Mouse (Mus musculus) midbrain, embryonic 14.5 days (tissue): ENCODE results near the gene Mecom. TPM values are rescaled to one million over a fixed set of nuclear protein-coding genes. Genes with fewer than 3 reads are reported as not detected.

Experiments
- ATAC-seq: fragments of 200-750 bp; cut with Nextera tagmentation; 2 replicates; pipeline ENCODE4 v1.8.0; 2017; ENCODE audit warnings: moderate number of reproducible peaks, moderate library complexity; ENCODE audit not compliant: low FRiP score, low TSS enrichment
- DNase-seq: peaks from one replicate; pipeline ENCODE4 v3.0.0-alpha.2; 2015
- H3K27ac ChIP-seq: fragments of 300-500 bp; sonication (generic); replicated peaks from 2 replicates; pipeline ENCODE4 v1.5.1; 2014; ENCODE audit warnings: mild to moderate bottlenecking, low read depth, low read length, moderate library complexity
- H3K27me3 ChIP-seq: fragments of 300-500 bp; sonication (generic); 2 replicates; pipeline ENCODE4 v1.6.1; 2014; ENCODE audit warnings: low read length, control low read depth, mixed read lengths; ENCODE audit not compliant: control insufficient read depth, insufficient read depth
- H3K36me3 ChIP-seq: fragments of 300-500 bp; sonication (generic); 2 replicates; pipeline ENCODE4 v1.6.1; 2014; ENCODE audit warnings: low read length, control low read depth; ENCODE audit not compliant: control insufficient read depth, insufficient read depth
- H3K4me1 ChIP-seq: fragments of 300-500 bp; sonication (generic); 2 replicates; pipeline ENCODE4 v1.6.1; 2014; ENCODE audit warnings: mild to moderate bottlenecking, antibody characterized with exemption, low read length, control low read depth; ENCODE audit not compliant: control insufficient read depth, insufficient read depth
- H3K4me2 ChIP-seq: fragments of 300-500 bp; sonication (generic); 2 replicates; pipeline ENCODE4 v1.6.1; 2014; ENCODE audit warnings: mild to moderate bottlenecking, low read length, moderate library complexity
- H3K4me3 ChIP-seq: fragments of 300-500 bp; sonication (generic); replicated peaks from 2 replicates; pipeline ENCODE4 v1.5.1; 2014; ENCODE audit warnings: low read depth, low read length
- H3K9ac ChIP-seq: fragments of 300-500 bp; sonication (generic); replicated peaks from 2 replicates; pipeline ENCODE4 v1.6.1; 2014; ENCODE audit warnings: mild to moderate bottlenecking, low read length, moderate library complexity
- H3K9me3 ChIP-seq: fragments of 300-500 bp; sonication (generic); 2 replicates; pipeline ENCODE4 v1.6.1; 2016; ENCODE audit warnings: low read length, control low read depth, mixed read lengths; ENCODE audit not compliant: control insufficient read depth
- WGBS: fragments of 180-500 bp; shearing (Covaris S2); extraction: QIAGEN DNeasy Blood & Tissue Kit; methylation state at CpG from one replicate; pipeline ENCODE4 v1.1.7; 2014; 5-methylcytosine and 5-hydroxymethylcytosine counted together
- polyA plus RNA-seq: library from polyadenylated mRNA; unstranded; fragments of >200 nt; fragmentation: Nextera tagmentation; extraction: Ambion mirVana; gene quantifications from 2 replicates; pipeline ENCODE4 v1.2.1, GENCODE M21; 2014

The Mecom gene
- polyA plus RNA-seq, 1 experiment from 2014 or later = 10.1 TPM

DNA sequence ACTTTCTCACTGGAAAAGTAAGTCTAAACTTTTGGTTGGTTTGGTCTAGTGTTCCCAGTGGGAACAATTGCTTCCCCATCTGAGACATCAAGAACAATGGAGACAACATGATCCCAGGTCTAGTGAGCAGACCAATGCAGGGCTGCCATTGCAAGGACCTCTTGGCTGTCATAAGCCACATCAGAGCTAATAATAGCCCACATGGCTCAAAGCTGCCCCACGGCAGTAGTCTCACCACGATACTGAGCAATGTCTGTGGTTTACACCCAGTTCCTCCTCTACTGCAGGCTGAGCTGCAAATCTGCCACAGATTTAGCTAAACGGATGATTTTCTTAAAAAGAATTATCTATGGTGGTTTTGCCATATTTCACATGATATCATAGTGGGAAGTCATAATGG, 455.9 kb downstream of the Mecom start:
- Histone ChIP-seq H3K36me3 (no peaks in the 10 kb centered on the region), H3K9ac (no peak overlapping the region), H3K4me1 (no peaks in the 10 kb centered on the region), H3K27ac (no peak overlapping the region), H3K4me3 (no peak overlapping the region), H3K9me3 (no peaks in the 10 kb centered on the region), H3K27me3 (no peaks in the 10 kb centered on the region), H3K4me2 (no peak overlapping the region)
- no peak for ATAC-seq
- WGBS = 86% methylated on average over 3 of the region's 3 CpGs
- DNase-seq = no peak

GRCm38 (mm10) chr3:30091401-30091800, 456.4 kb downstream of the Mecom start:
- Histone ChIP-seq H3K27me3 (no peaks in the 10 kb centered on the region), H3K9ac (no peak overlapping the region), H3K9me3 (no peaks in the 10 kb centered on the region), H3K36me3 (no peaks in the 10 kb centered on the region), H3K4me3 (no peak overlapping the region), H3K4me2 (no peak overlapping the region), H3K27ac (no peak overlapping the region), H3K4me1 (no peaks in the 10 kb centered on the region)
- DNase-seq = no peak
- ATAC-seq = no peak
- WGBS = 100% methylated on average over 1 of the region's 1 CpGs

DNA sequence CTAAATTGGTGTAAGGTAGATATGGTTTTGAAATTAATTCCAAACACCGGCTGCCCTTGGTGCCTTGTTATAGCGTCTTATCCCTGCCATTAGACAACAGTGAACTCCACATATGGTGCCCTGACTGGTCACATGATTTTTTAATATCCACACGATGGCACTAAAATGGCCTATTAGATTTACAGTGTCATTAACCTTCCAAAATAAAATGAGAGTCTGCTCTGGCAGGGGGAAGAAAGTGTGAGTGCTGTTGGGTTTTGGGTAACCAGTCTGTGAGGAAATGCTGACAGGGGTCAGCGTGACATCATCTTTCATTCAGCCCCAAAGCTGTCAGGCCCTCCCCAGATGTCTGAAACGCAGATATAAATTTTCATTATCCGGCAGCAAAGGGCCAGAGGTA, 461.7 kb downstream of the Mecom start:
- no peak overlapping the region for H3K27ac ChIP-seq
- 88% methylated on average over 6 of the region's 6 CpGs for WGBS
- no peak overlapping the region for H3K4me2 ChIP-seq
- ATAC-seq (no peak), DNase-seq (no peak)
- no peaks in the 10 kb centered on the region for H3K4me1 ChIP-seq
- H3K27me3 ChIP-seq = no peaks in the 10 kb centered on the region
- no peaks in the 10 kb centered on the region for H3K9me3 ChIP-seq
- no peak overlapping the region for H3K9ac ChIP-seq
- no peaks in the 10 kb centered on the region for H3K36me3 ChIP-seq
- no peak overlapping the region for H3K4me3 ChIP-seq

DNA sequence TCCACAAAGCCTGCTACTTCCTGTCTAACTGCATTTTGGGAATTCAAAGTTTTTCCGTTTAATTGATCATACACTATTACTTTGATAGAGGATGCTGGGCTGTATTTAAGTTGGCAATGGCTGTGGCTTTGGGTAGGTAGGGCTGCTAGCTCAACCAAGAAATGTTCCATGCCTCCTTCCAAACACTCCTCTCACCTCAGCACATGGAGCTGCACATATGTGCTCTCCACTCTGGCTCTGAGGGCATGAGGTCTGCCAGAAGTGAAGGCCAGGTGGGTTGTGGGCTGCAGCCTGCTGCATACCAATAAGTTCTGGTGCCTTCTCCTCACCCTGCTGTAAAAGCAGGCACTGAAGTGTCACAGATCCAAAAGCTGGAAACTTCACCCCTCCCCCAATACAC, 464.0 kb downstream of the Mecom start:
- H3K4me1 ChIP-seq = no peaks in the 10 kb centered on the region
- ATAC-seq (no peak), DNase-seq (no peak)
- 79% methylated on average over 1 of the region's 1 CpGs for WGBS
- no peaks in the 10 kb centered on the region for H3K9me3 ChIP-seq
- H3K27ac ChIP-seq = no peak overlapping the region
- H3K4me3 ChIP-seq = no peak overlapping the region
- H3K36me3 ChIP-seq = no peaks in the 10 kb centered on the region
- H3K27me3 ChIP-seq = no peaks in the 10 kb centered on the region
- H3K9ac ChIP-seq = no peak overlapping the region
- H3K4me2 ChIP-seq = no peak overlapping the region

GRCm38 (mm10) chr3:30083268-30083667, 464.5 kb downstream of the Mecom start:
- no peak overlapping the region for H3K4me2 ChIP-seq
- H3K4me1 ChIP-seq = no peaks in the 10 kb centered on the region
- H3K36me3 ChIP-seq = no peaks in the 10 kb centered on the region
- no peak overlapping the region for H3K9ac ChIP-seq
- H3K9me3 ChIP-seq = no peaks in the 10 kb centered on the region
- H3K27me3 ChIP-seq = no peaks in the 10 kb centered on the region
- H3K27ac ChIP-seq = no peak overlapping the region
- no peak overlapping the region for H3K4me3 ChIP-seq
- ATAC-seq (no peak), DNase-seq (no peak)
- 83% methylated on average over 9 of the region's 9 CpGs for WGBS

- 81% methylated on average over 7 of the region's 7 CpGs for WGBS
- H3K4me3 ChIP-seq = no peak overlapping the region
- no peak overlapping the region for H3K9ac ChIP-seq
- H3K27me3 ChIP-seq = no peaks in the 10 kb centered on the region
- H3K36me3 ChIP-seq = no peaks in the 10 kb centered on the region
- H3K9me3 ChIP-seq = no peaks in the 10 kb centered on the region
- H3K4me1 ChIP-seq = no peaks in the 10 kb centered on the region
- no peak overlapping the region for H3K4me2 ChIP-seq
- no peak for ATAC-seq
- no peak for DNase-seq
- H3K27ac ChIP-seq = no peak overlapping the region
Observed at GRCm38 (mm10) chr3:30080827-30081226, 467.0 kb downstream of the Mecom start.

- Histone ChIP-seq H3K36me3 (no peaks in the 10 kb centered on the region), H3K27me3 (no peaks in the 10 kb centered on the region), H3K4me2 (no peak overlapping the region), H3K4me1 (no peaks in the 10 kb centered on the region), H3K9ac (no peak overlapping the region), H3K27ac (no peak overlapping the region), H3K9me3 (no peaks in the 10 kb centered on the region), H3K4me3 (no peak overlapping the region)
- 96% methylated on average over 7 of the region's 7 CpGs for WGBS
- ATAC-seq (no peak), DNase-seq (no peak)
Observed at GRCm38 (mm10) chr3:30076522-30076921, 471.3 kb downstream of the Mecom start.

GRCm38 (mm10) chr3:30071271-30071670, 476.5 kb downstream of the Mecom start:
- DNase-seq = no peak
- no peaks in the 10 kb centered on the region for H3K27me3 ChIP-seq
- no peak for ATAC-seq

GRCm38 (mm10) chr3:30066519-30066918, 481.3 kb downstream of the Mecom start:
- WGBS = 79% methylated on average over 7 of the region's 7 CpGs
- Histone ChIP-seq H3K9me3 (no peaks in the 10 kb centered on the region), H3K4me3 (no peak overlapping the region), H3K9ac (no peak overlapping the region), H3K4me2 (no peak overlapping the region), H3K27me3 (no peaks in the 10 kb centered on the region), H3K36me3 (no peaks in the 10 kb centered on the region), H3K27ac (no peak overlapping the region), H3K4me1 (no peaks in the 10 kb centered on the region)
- DNase-seq (no peak), ATAC-seq (no peak)

More at GRCm38 (mm10) chr3:30071271-30071670, 476.5 kb downstream of the Mecom start:
- Histone ChIP-seq H3K36me3 (no peaks in the 10 kb centered on the region), H3K9me3 (no peaks in the 10 kb centered on the region), H3K4me1 (no peaks in the 10 kb centered on the region), H3K4me3 (no peak overlapping the region), H3K9ac (no peak overlapping the region), H3K4me2 (no peak overlapping the region), H3K27ac (no peak overlapping the region)
